Mouse (Mus musculus): ENCODE data around the gene Rad1.

Rad1 gene

GRCm38 (mm10) chr15:10485484-10486364 is at the start of gene Rad1, which contains the start of gene Brix1:
Gene Rad1, plus strand, starts transcription at chr15:10486018.
Gene Brix1, minus strand, starts transcription at chr15:10485947.
- peak; percentile 98 for DNase-seq (ENCODE audit: low read depth, low spot score)

- DNase-seq (ENCODE audit: low read depth, low spot score): no peak
These were observed 48.9 kb upstream of the Rad1 start for GRCm38 (mm10) chr15:10436893-10437292.

GRCm38 (mm10) chr15:10439963-10440362 is 45.9 kb upstream of the Rad1 start:
- no peak for DNase-seq (ENCODE audit: low read depth, low spot score)

- no peak for DNase-seq (ENCODE audit: low read depth, low spot score)
These were observed 44.3 kb upstream of the Rad1 start for GRCm38 (mm10) chr15:10441493-10441892.

GRCm38 (mm10) chr15:10442275-10442674 is 43.5 kb upstream of the Rad1 start:
- DNase-seq (ENCODE audit: low read depth, low spot score): no peak

- no peak for DNase-seq (ENCODE audit: low read depth, low spot score)
These were observed 38.7 kb upstream of the Rad1 start for GRCm38 (mm10) chr15:10447102-10447501.

- DNase-seq (ENCODE audit: low read depth, low spot score): no peak
These were observed 24.8 kb upstream of the Rad1 start for GRCm38 (mm10) chr15:10460986-10461385.

- no peak for DNase-seq (ENCODE audit: low read depth, low spot score)
These were observed 22.3 kb upstream of the Rad1 start for GRCm38 (mm10) chr15:10463555-10463954.

GRCm38 (mm10) chr15:10464678-10465077 is 21.1 kb upstream of the Rad1 start:
- DNase-seq (ENCODE audit: low read depth, low spot score): no peak

GRCm38 (mm10) chr15:10468761-10469160 is 17.1 kb upstream of the Rad1 start:
- no peak for DNase-seq (ENCODE audit: low read depth, low spot score)

GRCm38 (mm10) chr15:10469641-10470150 is 16.1 kb upstream of the Rad1 start:
- peak; percentile 77 for DNase-seq (ENCODE audit: low read depth, low spot score)

- DNase-seq (ENCODE audit: low read depth, low spot score): peak; percentile 89
These were observed 15.5 kb upstream of the Rad1 start, which contains the start of gene Dnajc21 for GRCm38 (mm10) chr15:10470151-10470831. Gene Dnajc21, minus strand, starts transcription at chr15:10470516.

- DNase-seq (ENCODE audit: low read depth, low spot score): peak; percentile 94
These were observed 14.9 kb upstream of the Rad1 start for GRCm38 (mm10) chr15:10470941-10471340.

- DNase-seq (ENCODE audit: low read depth, low spot score): no peak
These were observed 584 bp downstream of the Rad1 start for GRCm38 (mm10) chr15:10486365-10486839.

- DNase-seq (ENCODE audit: low read depth, low spot score): peak; percentile 45
These were observed 1.4 kb downstream of the Rad1 start for GRCm38 (mm10) chr15:10487246-10487645.

- DNase-seq (ENCODE audit: low read depth, low spot score): no peak
These were observed 4.3 kb downstream of the Rad1 start for GRCm38 (mm10) chr15:10490101-10490500.

- DNase-seq (ENCODE audit: low read depth, low spot score): no peak
These were observed 10.1 kb downstream of the Rad1 start for GRCm38 (mm10) chr15:10495944-10496343.

GRCm38 (mm10) chr15:10496696-10497095 is 10.9 kb downstream of the Rad1 start:
- peak; percentile 88 for DNase-seq (ENCODE audit: low read depth, low spot score)

- DNase-seq (ENCODE audit: low read depth, low spot score): no peak
These were observed 13.8 kb downstream of the Rad1 start for GRCm38 (mm10) chr15:10499593-10499992.

- no peak for DNase-seq (ENCODE audit: low read depth, low spot score)
These were observed 14.2 kb downstream of the Rad1 start for GRCm38 (mm10) chr15:10500035-10500434.

- peak; percentile 67 for DNase-seq (ENCODE audit: low read depth, low spot score)
These were observed 15.3 kb downstream of the Rad1 start for GRCm38 (mm10) chr15:10500838-10501719.

Measured in R1 (cell line).